Mouse (Mus musculus) adrenal gland, postnatal 4 days (tissue): ENCODE results near the gene Eef1a1. TPM values are rescaled to one million over a fixed set of nuclear protein-coding genes. Genes with fewer than 3 reads are reported as not detected.

Experiments
- microRNA-seq: library from miRNA; unstranded; fragments of <30 nt; microRNA quantifications from one replicate; pipeline ENCODE4 v1.2.0, GENCODE M21; 2021
- total RNA-seq, 2 experiments: library from RNA; stranded (reverse); gene quantifications; 2 replicates each; pipeline ENCODE4 v1.2.3; 2021

The Eef1a1 gene
- total RNA-seq, 2 experiments from 2014 or later, result 7,895 to 7,946 TPM

Small RNAs within 50 kb of the gene (microRNA-seq; reads per million reads assigned to microRNA genes)
- gene Gm26377, result not detected

Other genes with a start within 250 kb of the Eef1a1 start
- gene Gm3776, start 232.0 kb downstream of the Eef1a1 start, total RNA-seq, result not detected
- 1 to 10 TPM in 1 of 2 experiments, not detected in 1; 6.5 TPM for gene Gm10639, start 199.2 kb downstream of the Eef1a1 start, total RNA-seq
- not detected for gene Omt2a, start 174.4 kb downstream of the Eef1a1 start, total RNA-seq
- not detected for gene Omt2b, start 161.6 kb downstream of the Eef1a1 start, total RNA-seq
- gene Gsta2, start 133.4 kb downstream of the Eef1a1 start, total RNA-seq, result 10 to 100 TPM in 1 of 2 experiments, 1 to 10 TPM in 1; 3.0 to 18.7 TPM
- gene Dppa5a, start 121.0 kb downstream of the Eef1a1 start, total RNA-seq, result not detected
- under 1 TPM; 0.20 to 0.50 TPM for gene Ooep, start 110.4 kb downstream of the Eef1a1 start, total RNA-seq
- gene Ddx43, start 93.4 kb downstream of the Eef1a1 start, total RNA-seq, result under 1 TPM; 0.14 to 0.17 TPM
- 1 to 10 TPM; 1.6 to 1.7 TPM for gene Cgas, start 45.9 kb downstream of the Eef1a1 start, total RNA-seq
- 10 to 100 TPM; 25.4 to 27.7 TPM for gene Mto1, start 40.9 kb downstream of the Eef1a1 start, total RNA-seq
- under 1 TPM; 0.34 to 0.79 TPM for gene Gm17324, start 40.4 kb downstream of the Eef1a1 start, total RNA-seq
- 10 to 100 TPM; 12.2 to 14.2 TPM for gene Slc17a5, start 98.9 kb upstream of the Eef1a1 start, total RNA-seq
- gene Cd109, start 126.4 kb upstream of the Eef1a1 start, total RNA-seq, result 1 to 10 TPM; 3.3 to 4.0 TPM